Mouse (Mus musculus) telencephalon, adult 2 months (tissue): ENCODE results near the gene Cemip.

Source experiments
- DNase-seq: peaks from one replicate; pipeline ENCODE4 v3.0.0-alpha.2; 2011; ENCODE audit warnings: low read depth, low spot score

The Cemip gene

DNA sequence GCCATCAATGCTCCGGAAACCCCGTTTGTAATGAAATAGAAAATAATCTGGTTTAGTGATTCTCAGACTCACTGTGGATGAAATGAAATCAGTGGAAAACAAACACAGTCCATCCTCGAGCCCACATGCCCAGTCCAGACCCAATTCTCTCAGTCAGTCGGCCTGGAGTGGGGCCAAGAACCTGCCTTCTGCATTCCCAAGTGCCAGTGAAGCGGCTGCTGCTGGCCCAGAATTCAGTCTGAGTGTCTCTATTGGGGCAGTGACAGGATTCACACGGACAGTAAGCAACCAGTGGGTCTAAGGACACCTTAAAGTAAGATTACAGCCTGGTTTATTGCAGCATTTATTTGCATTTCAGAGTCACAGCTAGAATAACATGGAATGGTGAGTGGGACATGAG is 10.2 kb upstream of the Cemip start:
- no peak for DNase-seq

DNA sequence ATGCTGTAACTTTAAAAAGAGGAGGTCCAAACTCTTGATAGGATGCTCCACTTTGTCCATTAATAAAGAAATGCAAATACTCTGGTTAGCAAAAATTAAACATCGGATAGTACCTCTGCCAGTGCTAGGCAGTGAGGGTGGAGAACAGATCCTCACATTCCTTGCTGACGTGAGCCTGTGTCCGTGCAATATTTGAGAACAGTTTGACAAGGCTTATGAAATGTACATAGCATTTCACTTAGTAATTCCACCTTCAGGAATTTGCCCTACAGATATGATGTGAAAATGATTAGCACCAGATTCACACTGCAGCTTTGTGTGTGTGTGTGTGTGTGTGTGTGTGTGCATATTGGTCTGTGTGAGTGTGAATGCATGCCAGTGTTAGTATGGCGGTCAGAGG is 4.5 kb upstream of the Cemip start:
- DNase-seq = no peak

DNA sequence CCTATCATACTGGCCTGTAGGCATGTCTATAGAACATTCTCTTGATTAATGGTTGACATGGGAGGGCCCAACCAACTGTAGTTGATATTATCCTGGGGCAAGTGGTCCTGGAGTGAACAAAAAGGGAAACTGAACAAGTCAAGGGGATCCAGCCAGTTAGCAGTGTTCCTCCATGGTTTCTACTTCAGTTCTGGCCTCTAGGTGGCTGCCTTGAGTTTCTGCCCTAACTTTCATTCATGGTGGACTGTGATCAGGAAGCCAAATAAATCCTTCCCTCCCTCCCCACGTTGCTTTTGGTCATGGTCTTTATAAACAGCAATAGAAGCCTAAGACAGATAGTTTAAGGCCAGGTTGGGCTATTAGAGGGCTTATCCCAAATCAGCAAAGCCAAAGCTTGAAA is 3.5 kb upstream of the Cemip start:
- no peak for DNase-seq

DNA sequence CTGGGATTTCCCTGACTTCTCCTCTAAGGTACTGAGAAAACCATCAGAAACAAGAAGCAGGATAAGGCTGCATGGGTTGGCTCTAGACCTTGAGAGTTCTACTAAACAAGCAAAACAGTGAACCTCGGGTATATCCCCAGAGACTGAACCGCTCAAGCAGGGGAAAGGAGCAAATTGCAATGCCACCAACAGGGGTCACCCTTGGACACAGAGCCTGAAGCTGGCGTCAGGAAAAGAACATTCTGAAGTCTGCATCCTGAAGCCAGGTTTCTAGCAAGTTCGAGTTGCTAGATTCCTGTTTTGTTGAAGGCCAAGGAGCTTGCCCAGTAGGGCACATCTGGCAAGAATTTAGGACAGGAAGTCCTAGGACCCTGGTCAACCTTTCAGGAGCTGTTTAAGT is 2.7 kb upstream of the Cemip start:
- DNase-seq = no peak

DNA sequence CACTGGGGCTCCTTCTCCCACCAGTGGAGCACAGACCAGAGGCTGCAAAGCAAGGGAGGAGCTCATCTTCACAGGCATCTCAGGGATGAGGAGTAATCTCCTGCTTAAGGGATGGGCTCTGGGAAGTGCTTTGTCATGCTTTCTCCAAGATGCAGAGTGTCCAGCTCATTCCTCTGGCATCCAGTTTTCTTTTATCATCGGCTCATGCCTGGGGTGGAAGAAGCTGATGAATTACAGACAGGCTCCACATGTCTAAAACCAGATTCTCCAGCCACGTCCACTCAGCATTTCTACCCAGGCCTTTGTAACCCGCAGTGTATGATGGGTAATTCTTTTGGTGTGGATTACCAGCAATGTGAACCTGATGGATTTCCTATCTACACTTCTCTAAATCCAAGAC is 1.9 kb upstream of the Cemip start:
- no peak for DNase-seq

DNA sequence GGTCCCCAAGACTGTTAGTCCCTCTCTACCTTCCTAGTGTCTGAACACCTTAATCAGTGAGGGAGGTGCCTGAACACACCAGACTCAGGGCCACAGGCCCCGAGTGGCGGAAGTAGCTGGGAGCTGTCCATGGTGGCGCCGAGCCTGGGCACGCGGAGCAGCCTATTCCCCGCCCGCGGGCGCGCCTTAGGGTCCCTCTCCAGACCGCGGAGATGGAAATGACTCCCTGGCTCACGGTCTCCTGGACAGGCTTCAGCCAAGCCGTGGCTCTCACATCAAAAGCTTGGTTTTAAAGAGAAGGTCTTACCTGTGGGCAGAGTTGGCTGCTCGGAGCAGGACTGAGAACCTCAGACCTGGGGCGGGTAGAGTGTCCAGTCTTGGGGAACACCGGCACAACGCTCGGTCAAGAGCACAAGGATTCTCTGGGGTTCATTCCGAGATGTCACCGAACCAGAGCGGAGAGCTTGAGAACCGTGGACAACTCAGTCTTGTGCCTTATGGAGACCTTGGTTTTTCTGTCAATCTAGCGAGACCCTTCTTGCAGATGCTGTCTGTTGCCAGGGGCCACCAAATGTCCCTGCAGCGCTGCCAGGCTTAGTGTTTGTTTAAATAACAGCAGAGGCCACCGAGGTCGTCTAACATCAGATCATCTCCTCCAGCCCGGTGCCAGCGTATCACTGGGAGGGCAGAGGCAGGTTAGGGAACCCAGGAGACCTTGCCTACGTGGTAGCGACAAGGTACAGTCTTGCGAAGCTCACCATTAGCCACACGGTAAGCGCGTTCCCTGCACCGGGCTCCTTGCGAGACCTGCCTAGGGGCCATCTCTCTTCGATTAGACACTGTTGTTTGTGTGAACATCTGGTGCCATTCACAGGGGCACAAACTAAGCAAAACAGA is 1.0 kb downstream of the Cemip start:
- DNase-seq = no peak

DNA sequence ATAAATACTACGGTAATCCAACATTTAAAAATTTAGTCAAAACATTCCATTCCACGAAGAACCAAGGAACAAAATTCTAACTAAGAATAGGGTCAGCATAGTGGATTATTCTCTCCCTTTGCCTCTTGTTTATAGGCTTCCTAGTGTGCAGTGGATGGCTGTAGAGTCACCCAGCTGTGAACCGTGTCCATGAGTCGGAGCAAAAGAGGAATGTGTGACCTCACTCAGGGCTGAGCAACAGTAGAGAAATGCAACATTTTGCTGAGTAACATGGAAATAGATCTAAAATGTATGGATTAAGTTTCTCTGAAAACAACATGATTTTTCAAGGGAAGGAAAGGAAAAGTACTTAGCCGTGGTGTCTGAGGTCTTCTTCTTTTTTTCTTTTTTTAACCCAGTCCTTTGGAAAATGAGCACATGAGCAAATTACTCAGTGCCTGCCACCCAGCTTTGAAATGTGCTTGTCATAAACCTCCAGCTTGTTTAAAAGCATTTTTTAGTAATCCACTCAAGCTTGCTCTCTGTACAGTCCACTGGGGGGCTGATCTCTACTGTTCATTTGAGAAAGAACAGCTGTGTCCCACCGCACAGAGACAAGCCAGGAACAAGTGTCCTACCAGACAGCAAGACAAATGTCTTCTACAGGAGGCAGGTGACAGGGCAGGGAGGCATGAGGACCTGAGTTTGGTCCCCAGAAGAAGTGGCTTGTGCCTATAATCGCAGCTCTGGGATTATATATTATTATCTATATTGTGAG is 8.9 kb downstream of the Cemip start:
- DNase-seq = no peak

DNA sequence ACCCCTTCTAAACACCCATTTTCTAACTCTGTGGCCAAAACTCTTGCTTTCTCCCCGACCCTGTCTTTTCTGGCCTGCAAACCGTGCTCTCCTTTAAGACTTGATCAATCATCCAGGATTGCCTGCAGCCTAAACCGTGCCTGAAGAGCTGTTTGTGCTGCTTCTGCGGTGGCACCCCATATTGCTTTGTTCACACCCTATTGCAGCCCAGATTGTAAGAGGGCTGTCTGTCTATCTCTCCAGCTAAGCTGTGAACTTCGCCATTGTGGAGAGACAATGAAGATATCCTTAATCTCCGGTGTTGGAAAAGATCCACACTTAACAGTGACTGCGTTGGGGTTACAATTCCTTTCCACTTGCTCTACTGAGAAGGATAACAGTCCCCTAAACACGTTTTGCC is 12.0 kb downstream of the Cemip start:
- no peak for DNase-seq

DNA sequence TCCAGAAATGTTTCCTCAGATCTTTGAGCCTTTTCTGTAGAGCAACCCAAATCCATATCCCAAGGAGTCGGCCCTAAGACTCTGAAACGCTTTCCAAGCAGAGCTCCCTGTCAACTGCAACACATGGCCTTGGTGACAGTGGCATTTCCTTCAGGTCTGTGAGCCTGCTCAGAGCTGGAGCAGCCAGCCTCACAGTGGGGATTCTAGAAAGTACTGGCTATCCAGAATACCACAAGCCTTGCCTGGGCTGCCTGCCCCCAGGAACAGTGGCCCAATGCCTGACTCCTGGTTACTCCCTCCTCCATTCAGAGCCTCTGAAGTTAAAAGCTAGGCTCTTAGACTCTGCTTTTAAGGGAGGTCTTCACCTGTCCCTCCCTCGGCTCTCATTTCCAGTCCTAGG is 12.4 kb downstream of the Cemip start:
- no peak for DNase-seq

DNA sequence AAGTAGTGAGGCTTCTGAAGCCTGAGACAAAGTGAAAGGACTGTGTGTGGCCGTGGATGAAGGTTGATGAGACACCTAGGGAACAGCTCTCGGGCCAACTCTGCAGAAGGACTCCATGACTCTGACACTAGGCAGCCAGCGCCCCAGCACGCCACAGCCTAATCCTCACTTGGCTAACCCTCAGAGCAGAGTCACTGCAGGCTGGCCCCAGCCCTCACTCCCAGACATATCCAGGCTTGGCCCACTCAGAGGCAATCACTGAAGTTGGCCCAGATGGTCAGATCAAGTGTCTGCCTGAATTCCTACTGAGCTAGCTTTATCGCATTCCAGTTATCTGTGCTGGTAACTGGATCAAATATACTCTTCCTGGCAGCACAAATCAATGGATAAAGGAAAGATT is 17.4 kb downstream of the Cemip start:
- no peak for DNase-seq

DNA sequence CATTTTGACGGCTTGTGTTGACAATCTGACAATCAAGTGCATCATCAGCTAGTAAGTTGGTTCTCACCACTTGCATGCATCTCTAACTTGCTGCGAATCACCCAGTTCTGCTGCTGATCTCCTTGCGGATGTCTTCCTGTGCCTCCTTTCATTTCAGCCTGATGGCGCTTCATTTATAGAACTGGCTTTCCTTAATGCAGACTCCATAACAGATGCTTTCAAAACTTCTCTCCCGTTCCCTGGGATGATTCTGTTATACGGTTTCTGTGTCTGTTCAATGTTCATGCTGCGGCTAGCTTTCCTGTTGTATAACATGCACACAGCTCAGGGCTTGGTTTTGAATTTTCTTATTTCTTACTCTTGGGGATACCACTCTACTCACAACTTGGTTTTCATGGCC is 26.5 kb downstream of the Cemip start:
- no peak for DNase-seq

DNA sequence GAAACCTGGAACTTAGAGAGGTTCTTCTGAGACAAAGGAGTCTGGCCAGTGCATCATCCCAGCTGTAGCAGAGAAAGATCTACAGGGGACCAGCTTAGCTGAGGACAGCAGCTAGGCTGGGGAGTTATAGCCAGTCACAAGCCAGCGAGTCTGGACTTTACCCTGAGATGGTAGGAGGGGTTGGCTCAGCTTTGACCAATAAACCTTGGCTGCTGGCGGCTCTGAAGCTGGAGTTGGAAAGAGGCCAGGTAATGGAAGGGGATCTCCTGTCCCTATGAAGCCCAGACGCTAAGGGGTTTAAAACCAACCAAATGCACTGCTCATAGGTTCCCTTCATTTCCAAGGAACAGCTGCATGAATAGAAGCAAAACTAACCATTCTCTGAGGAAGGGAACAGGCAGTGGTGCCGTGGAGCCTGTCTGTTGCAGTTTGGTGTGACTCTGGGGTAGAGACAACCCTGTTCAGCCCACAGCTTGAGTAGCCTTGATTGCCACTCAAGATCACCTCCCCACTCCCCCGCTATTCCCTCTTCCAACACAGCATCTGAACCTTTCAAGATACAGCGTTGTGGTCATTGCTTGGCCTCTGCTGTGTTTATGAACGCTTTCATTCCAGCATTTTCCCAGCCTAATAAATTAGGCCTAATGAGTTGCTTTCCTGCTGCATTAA is 30.2 kb downstream of the Cemip start:
- DNase-seq = no peak

DNA sequence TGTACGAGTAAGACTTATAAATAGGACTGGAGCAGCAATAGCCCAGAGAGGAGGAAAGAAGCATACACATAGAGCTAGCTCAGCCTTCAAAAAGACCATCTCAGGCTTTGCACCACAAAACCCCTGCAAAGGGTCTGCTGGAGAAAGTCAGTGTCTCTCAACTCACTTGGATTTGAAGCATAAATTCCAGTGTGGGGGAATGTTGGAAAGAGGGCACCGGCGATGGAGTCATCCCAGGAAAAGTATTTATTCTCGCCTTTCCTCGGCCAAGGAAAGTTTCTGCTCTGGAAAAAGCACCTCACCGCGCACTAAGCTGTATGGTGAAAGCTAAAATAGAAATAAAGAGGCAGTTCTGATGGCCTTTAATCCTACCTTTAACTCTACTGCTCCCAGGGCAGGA is 32.4 kb downstream of the Cemip start:
- no peak for DNase-seq

DNA sequence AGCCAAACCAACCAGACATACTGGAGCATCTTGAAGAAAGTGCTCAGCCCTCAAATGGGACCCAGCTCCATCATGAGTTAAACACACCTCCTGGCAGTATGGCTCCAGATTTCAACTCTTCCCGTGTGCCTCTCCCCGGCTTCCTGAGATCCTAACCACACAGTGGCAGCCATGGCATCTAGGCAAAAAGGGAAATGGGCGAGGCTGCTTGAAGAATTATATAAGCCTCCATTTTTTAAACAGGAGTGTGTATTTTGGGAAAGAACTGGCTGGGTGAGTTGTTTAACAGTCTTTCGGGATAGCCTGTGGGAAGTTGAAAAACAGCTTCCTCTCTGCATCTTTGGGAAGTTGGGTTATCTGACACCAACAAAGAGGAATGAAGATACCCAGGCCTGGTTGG is 34.9 kb downstream of the Cemip start:
- no peak for DNase-seq

DNA sequence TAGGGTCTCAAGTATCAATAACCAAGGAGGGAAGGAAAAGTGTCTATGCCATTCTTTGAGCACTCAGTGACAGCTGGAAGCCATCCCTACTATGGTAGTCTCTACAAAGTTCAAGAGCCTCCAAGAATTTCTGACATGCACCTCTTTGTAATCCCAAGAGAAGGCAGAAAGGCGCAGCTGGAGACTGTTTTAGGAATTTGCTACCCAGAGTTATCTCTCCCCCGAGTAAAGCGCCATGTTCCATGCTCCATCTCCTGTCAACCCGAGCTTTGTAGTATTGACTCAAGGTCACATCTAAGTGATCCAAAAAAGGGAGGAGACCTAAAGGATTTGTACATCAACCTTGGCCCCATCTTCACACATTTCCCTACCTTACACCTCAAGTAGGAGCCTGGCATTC is 40.8 kb downstream of the Cemip start:
- no peak for DNase-seq

DNA sequence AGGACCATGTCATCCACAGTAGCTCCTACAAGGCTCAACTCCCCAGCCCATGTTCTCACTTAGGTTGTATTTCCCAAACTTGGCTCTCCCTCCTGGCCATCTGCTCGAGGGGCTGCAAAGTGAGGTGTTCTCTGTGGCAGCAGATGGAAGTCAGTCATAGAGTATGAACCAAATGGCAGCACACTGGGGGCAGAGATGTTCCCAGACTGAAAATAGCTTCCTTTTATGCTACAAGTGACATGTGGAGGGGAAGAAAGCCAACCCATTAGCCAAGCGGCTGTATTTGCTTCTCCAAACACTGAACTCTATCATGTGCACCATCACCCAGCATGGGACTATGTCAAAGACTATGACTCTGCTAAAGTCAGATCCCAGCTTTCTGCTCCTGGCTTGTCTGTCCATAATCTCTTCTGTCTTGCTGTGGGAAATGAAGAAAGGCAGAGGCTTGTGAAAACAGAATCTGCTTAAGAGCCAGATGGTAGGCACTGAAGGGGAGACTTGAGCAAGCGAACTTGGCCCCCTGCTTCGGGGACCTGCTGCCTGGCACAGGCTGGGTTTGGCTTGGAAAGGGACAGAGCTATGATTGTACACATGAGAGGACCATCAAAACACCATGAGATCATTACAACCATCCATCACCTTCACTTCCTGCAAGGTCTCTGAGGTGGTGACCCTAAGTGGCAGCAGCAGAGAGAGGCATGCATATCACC is 41.6 kb downstream of the Cemip start:
- peak; percentile 81 for DNase-seq

DNA sequence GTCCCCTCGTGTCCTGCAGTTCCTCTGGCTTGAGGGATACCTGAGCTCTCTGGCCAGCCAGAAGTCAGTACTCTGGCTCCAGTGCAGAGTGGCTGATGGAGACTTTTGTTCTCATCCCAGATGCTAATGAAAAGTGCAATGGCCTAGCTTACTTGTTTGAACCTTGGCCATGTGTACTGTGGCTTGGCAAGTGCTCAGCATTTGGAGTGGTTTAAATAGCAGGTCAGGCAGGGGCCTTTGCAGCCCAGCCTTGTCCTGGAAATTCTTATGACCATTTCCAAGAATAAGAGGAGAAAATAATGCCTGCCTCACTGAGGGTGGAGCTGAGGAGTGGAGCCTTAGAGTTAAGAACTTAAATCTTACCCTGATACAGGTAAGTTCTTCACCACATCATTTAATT is 43.6 kb downstream of the Cemip start:
- DNase-seq = no peak

DNA sequence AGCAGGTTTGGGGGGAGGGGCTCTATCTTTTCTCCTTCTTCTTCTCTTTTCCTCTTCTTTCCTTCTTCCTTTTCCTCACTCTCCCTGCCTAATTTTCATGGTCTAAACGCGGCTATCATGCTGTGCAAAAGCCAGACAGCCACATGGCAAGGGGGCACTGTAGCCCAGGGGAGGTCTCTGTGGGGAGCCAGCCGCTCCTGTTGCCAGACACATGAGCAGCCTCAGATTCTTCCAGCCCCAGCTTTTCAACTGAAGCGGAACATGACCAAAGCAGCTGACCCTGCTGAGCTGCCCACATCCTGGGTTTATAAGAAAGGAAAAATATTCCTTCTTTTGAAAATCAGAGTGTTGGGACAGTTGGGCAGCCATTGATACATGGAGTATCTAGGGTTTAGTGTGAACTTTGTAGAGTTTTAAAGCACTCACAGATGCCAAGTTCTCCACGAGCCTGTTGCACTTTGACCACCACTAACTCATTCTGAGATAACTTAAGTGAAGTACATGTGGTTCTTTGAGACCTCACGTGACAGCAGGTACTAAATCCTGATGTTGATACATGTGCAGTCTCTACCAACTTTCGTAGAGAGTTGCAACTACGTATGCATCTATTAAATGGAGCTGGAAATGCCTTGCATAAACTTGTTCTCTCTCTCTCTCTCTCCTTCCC is 46.3 kb downstream of the Cemip start:
- no peak for DNase-seq

DNA sequence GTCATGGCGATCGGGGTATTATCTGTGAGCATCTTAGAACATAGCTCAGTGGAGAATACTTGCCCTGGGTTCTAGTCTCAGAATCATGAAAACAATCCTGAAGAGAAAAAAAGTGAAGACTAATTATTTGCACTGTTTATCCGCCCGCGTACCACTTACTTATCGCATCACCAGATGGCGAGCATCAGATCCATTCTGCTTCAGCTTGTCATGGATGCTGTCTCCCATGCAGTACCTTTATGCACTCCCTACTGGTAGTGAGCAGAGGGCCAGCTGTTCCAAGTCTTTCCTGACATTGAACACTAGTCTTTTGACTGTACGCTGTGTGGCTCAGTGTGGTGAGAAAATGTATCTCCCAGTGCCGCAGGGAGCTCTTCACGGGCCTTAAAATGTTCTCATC is 47.7 kb downstream of the Cemip start:
- DNase-seq = no peak

DNA sequence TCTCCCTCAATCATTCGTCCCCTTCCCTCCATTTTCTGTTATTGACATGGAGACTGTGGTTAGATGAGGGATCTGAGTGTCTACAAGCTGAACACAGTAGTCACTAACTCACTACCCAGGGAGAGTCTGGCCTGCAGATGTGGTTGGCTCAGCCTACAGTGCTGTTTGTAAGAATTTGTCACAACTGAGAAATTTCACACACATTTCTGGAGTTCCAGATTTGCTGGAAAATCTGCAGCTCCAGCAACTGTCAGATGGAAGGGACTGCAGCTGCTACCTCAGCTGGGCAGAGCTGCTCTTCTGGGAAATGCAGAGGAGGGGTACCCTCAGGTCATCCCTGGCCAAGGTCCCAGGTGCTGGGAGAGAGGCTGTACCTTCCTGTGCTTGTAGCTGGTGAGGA is 53.5 kb downstream of the Cemip start:
- DNase-seq = peak; percentile 26

DNA sequence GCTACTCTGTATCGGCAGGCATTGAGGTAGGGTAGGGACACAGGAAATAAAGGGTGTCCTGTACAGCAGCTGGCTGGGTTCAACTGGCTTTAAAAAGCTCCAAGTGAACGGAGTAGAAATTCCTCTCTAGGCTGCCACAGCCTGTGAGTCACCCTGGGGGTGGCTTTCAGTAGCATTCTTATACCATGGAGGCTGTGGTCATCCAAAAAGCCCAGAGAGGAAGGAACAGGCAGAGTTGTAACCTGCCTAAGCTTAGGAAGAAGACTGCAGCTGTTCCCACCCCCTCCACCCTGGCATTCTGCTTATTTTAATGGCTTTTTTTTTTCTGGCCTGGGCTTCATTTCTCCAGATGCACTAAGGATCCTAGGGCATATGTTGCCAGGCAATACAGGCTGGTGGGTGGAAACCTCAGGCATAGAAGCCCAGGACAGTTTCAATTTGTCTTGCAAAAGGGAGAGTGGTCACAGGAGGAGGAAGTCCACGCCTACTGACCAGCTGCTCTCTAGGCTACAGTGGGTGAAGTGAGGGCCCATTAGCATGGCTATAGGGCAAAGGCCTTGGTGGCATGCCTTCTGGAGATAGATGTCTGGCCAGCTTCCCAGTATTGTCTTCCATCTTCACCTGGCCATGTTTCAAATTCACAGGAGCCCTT is 57.1 kb downstream of the Cemip start:
- peak; percentile 62 for DNase-seq
